Mouse (Mus musculus): Measurements from ENCODE around the gene Rbfox1.

DNA sequence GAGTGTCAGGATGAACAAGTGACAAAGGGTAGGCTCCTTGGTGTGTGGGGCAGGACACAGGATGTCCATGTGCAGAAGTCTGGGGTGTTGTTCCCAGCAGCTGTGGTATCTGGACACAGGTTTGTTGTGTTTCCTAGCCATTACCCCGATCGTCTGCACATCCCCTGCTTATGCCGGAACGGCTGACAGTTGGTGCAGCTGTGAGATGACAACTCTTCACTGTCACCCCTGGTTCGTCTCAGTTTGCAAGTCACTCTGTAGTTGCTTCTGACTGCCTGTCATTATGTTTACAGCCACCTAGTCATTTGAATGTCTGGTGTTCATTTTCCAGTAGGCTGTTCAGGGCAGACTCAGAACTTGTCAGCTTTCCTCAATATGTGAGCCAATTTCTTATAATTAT, 44.0 kb upstream of the Rbfox1 start:
- TF ChIP-seq POLR2A (IDR thresholded peaks at IDR 0.05; ENCODE audit: insufficient read depth, low read length): no peak
- no peak for TF ChIP-seq CTCF (IDR thresholded peaks at IDR 0.05; ENCODE audit: low read depth, low read length)
